Mouse (Mus musculus) intestine, embryonic 14.5 days (tissue): ENCODE data around the gene Entpd2. TPM values are rescaled to one million over a fixed set of nuclear protein-coding genes. Genes with fewer than 3 reads are reported as not detected.

ENCODE experiments used
- ATAC-seq: fragments of 200-750 bp; cut with Nextera tagmentation; replicated peaks from 2 replicates; pipeline ENCODE4 v1.8.0; 2017; ENCODE audit warnings: low read depth, moderate number of reproducible peaks, moderate TSS enrichment, moderate library complexity; ENCODE audit not compliant: low FRiP score, low TSS enrichment
- DNase-seq: peaks from one replicate; pipeline ENCODE4 v3.0.0-alpha.2; 2018; ENCODE audit warnings: low spot score
- H3K27ac ChIP-seq: fragments of 300-500 bp; sonication (generic); 2 replicates; pipeline ENCODE4 v1.5.1; 2014; ENCODE audit warnings: low read depth, mild to moderate bottlenecking, control low read depth
- H3K27me3 ChIP-seq: fragments of 300-500 bp; sonication (generic); replicated peaks from 2 replicates; pipeline ENCODE4 v1.6.1; 2014; ENCODE audit warnings: low read length, control low read depth; ENCODE audit not compliant: control insufficient read depth, insufficient read depth
- H3K36me3 ChIP-seq: fragments of 300-500 bp; sonication (generic); 2 replicates; pipeline ENCODE4 v1.6.1; 2014; ENCODE audit warnings: low read length, control low read depth; ENCODE audit not compliant: control insufficient read depth, insufficient read depth
- H3K4me1 ChIP-seq: fragments of 300-500 bp; sonication (generic); replicated peaks from 2 replicates; pipeline ENCODE4 v1.6.1; 2014; ENCODE audit warnings: low read length, control low read depth, mixed read lengths; ENCODE audit not compliant: control insufficient read depth, insufficient read depth
- H3K4me2 ChIP-seq: fragments of 300-500 bp; sonication (generic); 2 replicates; pipeline ENCODE4 v1.6.1; 2014; ENCODE audit warnings: low read length
- H3K4me3 ChIP-seq: fragments of 300-500 bp; sonication (generic); 2 replicates; pipeline ENCODE4 v1.5.1; 2014; ENCODE audit warnings: low read depth, low read length, control low read depth, mixed read lengths
- H3K9ac ChIP-seq: fragments of 300-500 bp; sonication (generic); 2 replicates; pipeline ENCODE4 v1.6.1; 2014; ENCODE audit warnings: mild to moderate bottlenecking, low read length
- H3K9me3 ChIP-seq: fragments of 300-500 bp; sonication (generic); 2 replicates; pipeline ENCODE4 v1.6.1; 2016; ENCODE audit warnings: low read length, control low read depth; ENCODE audit not compliant: control insufficient read depth
- WGBS: fragments of 180-500 bp; shearing (Covaris S2); extraction: QIAGEN DNeasy Blood & Tissue Kit; methylation state at CpG from one replicate; pipeline ENCODE4 v1.1.7; 2014; 5-methylcytosine and 5-hydroxymethylcytosine counted together
- polyA plus RNA-seq: library from polyadenylated mRNA; unstranded; fragments of >200 nt; fragmentation: Nextera tagmentation; extraction: Ambion mirVana; gene quantifications from 2 replicates; pipeline ENCODE4 v1.2.1, GENCODE M21; 2014

Entpd2 gene
- polyA plus RNA-seq, 1 experiment from 2014 or later, result 7.4 TPM

GRCm38 (mm10) chr2:25363478-25364178 lies 32.0 kb upstream of the Entpd2 start:
- no peak overlapping the region for H3K4me2 ChIP-seq
- 0 out of 2 replicates have a peak, but pooled peaks cover 3% of the 10 kb centered on the region for H3K36me3 ChIP-seq
- DNase-seq (peak; percentile 58), ATAC-seq (no peak; the same call in 1 of the 2 replicates)
- H3K4me3 ChIP-seq, result no peak overlapping the region
- no peaks in the 10 kb centered on the region for H3K9me3 ChIP-seq
- WGBS, result 41% methylated on average over 13 of the region's 13 CpGs
- H3K4me1 ChIP-seq, result no peaks in the 10 kb centered on the region
- no peak overlapping the region for H3K9ac ChIP-seq
- H3K27ac ChIP-seq, result no peak overlapping the region
- no peaks in the 10 kb centered on the region for H3K27me3 ChIP-seq

DNA sequence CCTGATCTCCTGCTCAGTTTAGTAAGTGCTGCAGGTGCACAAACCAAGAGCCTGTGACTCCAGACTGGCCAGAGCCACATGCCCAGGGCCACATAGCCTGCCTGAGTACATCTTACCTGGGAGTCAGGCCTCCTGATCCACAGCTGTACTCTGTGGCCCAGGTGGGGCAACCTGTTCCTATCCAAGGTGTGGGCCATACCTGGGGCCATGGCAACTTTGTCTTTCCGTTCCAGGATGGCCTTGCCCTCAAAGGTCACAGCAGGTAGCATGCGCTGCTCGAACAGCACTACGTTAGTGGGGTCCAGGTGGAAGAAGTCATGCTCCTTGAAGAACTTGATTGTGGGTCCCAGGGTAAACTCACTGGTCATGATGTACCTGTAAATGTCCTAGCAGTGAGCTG lies 31.4 kb upstream of the Entpd2 start:
- peak overlapping the region; percentile 94 for H3K4me2 ChIP-seq
- H3K36me3 ChIP-seq, result 0 out of 2 replicates have a peak, but pooled peaks cover 3% of the 10 kb centered on the region
- H3K27ac ChIP-seq, result no peak overlapping the region
- H3K4me1 ChIP-seq, result no peaks in the 10 kb centered on the region
- 82% methylated on average over 4 of the region's 4 CpGs for WGBS
- no peaks in the 10 kb centered on the region for H3K9me3 ChIP-seq
- no peak overlapping the region for H3K9ac ChIP-seq
- peak overlapping the region; percentile 74 for H3K4me3 ChIP-seq
- ATAC-seq (no peak), DNase-seq (no peak)
- H3K27me3 ChIP-seq, result no peaks in the 10 kb centered on the region

GRCm38 (mm10) chr2:25364761-25365090 lies 30.9 kb upstream of the Entpd2 start:
- ATAC-seq (peak; percentile 7), DNase-seq (peak; percentile 59)
- Histone ChIP-seq H3K4me2 (peak overlapping the region; percentile 94), H3K9me3 (no peaks in the 10 kb centered on the region), H3K27ac (no peak overlapping the region), H3K4me1 (no peaks in the 10 kb centered on the region), H3K36me3 (0 out of 2 replicates have a peak, but pooled peaks cover 3% of the 10 kb centered on the region), H3K27me3 (no peaks in the 10 kb centered on the region), H3K9ac (peak overlapping the region; percentile 48), H3K4me3 (peak overlapping the region; percentile 74)
- 35% methylated on average over 9 of the region's 9 CpGs for WGBS

DNA sequence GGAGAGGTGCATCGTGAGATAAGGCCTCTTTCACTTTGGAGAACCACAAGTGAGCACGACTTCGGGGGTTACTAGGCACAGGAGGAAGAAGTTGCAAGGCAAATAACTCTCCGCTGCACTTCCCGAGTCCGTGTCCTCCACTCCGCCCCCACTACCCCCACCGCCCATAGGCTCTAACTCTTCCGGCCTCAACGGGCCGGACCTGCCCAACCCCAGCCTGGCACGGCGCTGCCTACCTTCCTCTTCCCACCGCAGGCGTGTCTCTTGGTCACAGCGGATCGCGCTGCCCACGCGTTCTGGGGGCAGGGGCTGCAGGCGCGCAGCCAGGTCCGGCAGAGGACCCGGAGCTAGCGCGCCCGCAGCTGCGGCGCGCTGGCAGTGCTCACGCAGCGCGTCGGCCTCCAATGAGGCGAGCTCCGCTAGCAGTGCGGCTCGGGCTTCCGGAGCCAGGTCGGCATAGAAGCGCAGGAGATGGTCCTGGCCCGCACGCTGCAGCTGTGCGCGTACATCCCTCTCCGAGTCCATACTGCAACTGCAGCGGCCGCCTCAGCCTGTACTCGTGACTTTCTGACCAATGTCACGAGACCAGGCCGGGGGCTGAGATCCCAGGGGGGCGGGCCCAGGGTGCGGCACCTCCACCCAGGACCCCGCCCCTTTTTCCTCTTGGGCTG lies 30.4 kb upstream of the Entpd2 start, which contains the start of gene Uap1l1:
Gene Uap1l1 (minus strand): TSS at position 592 of the 671 bp plus-strand sequence.
- H3K4me3 ChIP-seq, result peak within 1 kb of the TSS; percentile 74
- ATAC-seq, result peak; percentile 83
- under 1% methylated on average over 53 of the region's 54 CpGs for WGBS
- peak within 1 kb of the TSS; percentile 48 for H3K9ac ChIP-seq
- H3K4me1 ChIP-seq, result no peaks in the 10 kb centered on the region
- no peaks in the 10 kb centered on the region for H3K27me3 ChIP-seq
- DNase-seq, result peak; percentile 88
- H3K9me3 ChIP-seq, result no peaks in the 10 kb centered on the region
- peak within 1 kb of the TSS; percentile 94 for H3K4me2 ChIP-seq
- no peak within 1 kb of the TSS for H3K27ac ChIP-seq
- 0 out of 2 replicates have a peak, but pooled peaks cover 3% of the 10 kb centered on the region for H3K36me3 ChIP-seq

DNA sequence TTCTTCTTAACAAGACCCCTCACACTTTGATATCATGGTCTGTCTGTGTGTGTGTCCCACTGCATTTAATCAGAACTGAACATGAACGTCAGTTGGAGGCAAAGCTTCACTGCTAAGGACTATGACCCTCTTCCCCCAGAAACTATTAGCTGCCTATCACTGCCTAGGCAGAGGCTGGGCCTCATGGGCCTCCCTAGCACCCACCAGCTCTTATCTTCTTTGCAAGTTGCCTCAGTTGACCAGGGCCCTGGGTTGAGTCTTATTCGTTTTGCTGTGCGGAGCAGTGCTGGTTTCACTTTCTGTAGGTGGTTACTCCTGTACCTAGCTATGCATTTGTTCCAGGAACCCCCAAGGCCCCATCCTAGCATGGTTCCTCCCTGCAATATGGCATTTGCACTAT lies 25.7 kb upstream of the Entpd2 start:
- no peak overlapping the region for H3K9ac ChIP-seq
- no peak overlapping the region for H3K4me2 ChIP-seq
- no peak overlapping the region for H3K27ac ChIP-seq
- H3K4me3 ChIP-seq, result no peak overlapping the region
- no peaks in the 10 kb centered on the region for H3K9me3 ChIP-seq
- H3K4me1 ChIP-seq, result peaks cover 14% of the 10 kb centered on the region
- 85% methylated on average over 3 of the region's 3 CpGs for WGBS
- ATAC-seq, result no peak
- peaks cover 3% of the 10 kb centered on the region; the same call in 1 of the 2 replicates for H3K36me3 ChIP-seq
- no peaks in the 10 kb centered on the region for H3K27me3 ChIP-seq
- no peak for DNase-seq

- H3K9me3 ChIP-seq, result no peaks in the 10 kb centered on the region
- H3K9ac ChIP-seq, result peak within 1 kb of the TSS; percentile 59
- WGBS, result under 1% methylated on average over 65 of the region's 65 CpGs
- DNase-seq (peak; percentile 85), ATAC-seq (peak; percentile 87)
- peak within 1 kb of the TSS; percentile 81 for H3K27ac ChIP-seq
- H3K4me2 ChIP-seq, result peak within 1 kb of the TSS; percentile 95
- peaks cover 14% of the 10 kb centered on the region for H3K4me1 ChIP-seq
- no peaks in the 10 kb centered on the region for H3K27me3 ChIP-seq
- H3K4me3 ChIP-seq, result peak within 1 kb of the TSS; percentile 69
- H3K36me3 ChIP-seq, result peaks cover 20% of the 10 kb centered on the region
Observed at GRCm38 (mm10) chr2:25371764-25372643, 23.7 kb upstream of the Entpd2 start, which contains the start of gene Sapcd2. TSS of gene Sapcd2 (plus strand) at chr2:25372321.

GRCm38 (mm10) chr2:25372644-25373391 lies 22.9 kb upstream of the Entpd2 start:
- Histone ChIP-seq H3K9me3 (no peaks in the 10 kb centered on the region), H3K4me1 (peaks cover 14% of the 10 kb centered on the region), H3K9ac (peak overlapping the region; percentile 59), H3K36me3 (peaks cover 28% of the 10 kb centered on the region), H3K4me2 (peak overlapping the region; percentile 95), H3K4me3 (peak overlapping the region; percentile 69), H3K27me3 (no peaks in the 10 kb centered on the region), H3K27ac (no peak overlapping the region)
- 2% methylated on average over 42 of the region's 42 CpGs for WGBS
- ATAC-seq (peak; percentile 20; the same call in 1 of the 2 replicates), DNase-seq (no peak)

DNA sequence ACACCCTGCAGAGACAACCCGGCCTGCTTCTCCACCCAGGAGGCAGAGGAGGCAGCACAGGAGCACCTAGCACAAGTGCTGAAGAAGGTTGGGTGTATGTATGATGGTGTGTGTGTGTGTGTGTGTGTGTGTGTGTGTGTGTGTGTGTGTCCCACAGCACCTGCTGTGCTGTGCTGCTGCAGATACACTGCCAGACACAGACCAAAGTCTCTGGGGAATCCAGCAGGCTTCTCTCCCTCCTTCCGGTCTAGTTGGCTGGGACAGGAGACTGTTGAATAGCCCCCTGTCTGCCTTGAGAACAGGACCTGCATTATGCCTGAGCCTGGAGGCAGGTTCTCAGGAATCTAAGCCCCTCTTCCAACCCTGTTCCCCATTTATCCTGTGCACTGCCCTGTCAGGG lies 22.2 kb upstream of the Entpd2 start:
- DNase-seq, result no peak
- Histone ChIP-seq H3K4me2 (peak overlapping the region; percentile 95), H3K9ac (peak overlapping the region; percentile 59), H3K9me3 (no peaks in the 10 kb centered on the region), H3K4me3 (peak overlapping the region; percentile 69), H3K27ac (no peak overlapping the region), H3K27me3 (no peaks in the 10 kb centered on the region), H3K4me1 (peaks cover 14% of the 10 kb centered on the region), H3K36me3 (peaks cover 34% of the 10 kb centered on the region)
- WGBS, result 44% methylated on average over 2 of the region's 2 CpGs
- ATAC-seq, result no peak
